Mouse (Mus musculus) ES-E14 (cell line): Measurements from ENCODE around the gene Ndufaf1. TPM values are rescaled to one million over a fixed set of nuclear protein-coding genes. Genes with fewer than 3 reads are reported as not detected.

Source experiments
- DNase-seq: peaks from one replicate; pipeline ENCODE4 v3.0.0-alpha.2; 2013; ENCODE audit warnings: low read depth, low spot score
- H3K27ac ChIP-seq: 2 replicates; pipeline ENCODE4 v1.5.1; 2012; ENCODE audit warnings: low read depth, mild to moderate bottlenecking, low read length, moderate library complexity, mixed read lengths; ENCODE audit not compliant: poor library complexity, insufficient read depth, severe bottlenecking
- H3K36me3 ChIP-seq: 2 replicates; pipeline ENCODE4 v1.6.1; 2012; ENCODE audit warnings: mild to moderate bottlenecking, low read length, moderate library complexity, mixed read lengths; ENCODE audit not compliant: control insufficient read depth, poor library complexity, insufficient read depth, severe bottlenecking
- H3K4me1 ChIP-seq, 2 experiments: fragments of 150-350 bp in 1 of 2; sonication (generic) in 1 of 2; 2 replicates each; pipeline ENCODE4 v1.6.1; 2012; ENCODE audit warnings: low read length in 2 of 2, mild to moderate bottlenecking in 1 of 2, mixed read lengths in 1 of 2; ENCODE audit not compliant: control insufficient read depth in 2 of 2, insufficient read depth in 2 of 2, poor library complexity in 1 of 2
- H3K4me3 ChIP-seq, 2 experiments: fragments of 150-350 bp in 1 of 2; sonication (generic) in 1 of 2; 2 replicates each; pipeline ENCODE4 v1.5.1; 2012; ENCODE audit warnings: low read length in 2 of 2, low read depth in 1 of 2, mild to moderate bottlenecking in 1 of 2, mixed read lengths in 1 of 2; ENCODE audit not compliant: insufficient read depth in 1 of 2, poor library complexity in 1 of 2, severe bottlenecking in 1 of 2
- H3K9ac ChIP-seq: 2 replicates; pipeline ENCODE4 v1.6.1; 2012; ENCODE audit warnings: low read depth, mild to moderate bottlenecking, low read length, mixed read lengths; ENCODE audit not compliant: poor library complexity, insufficient read depth, severe bottlenecking
- H3K9me3 ChIP-seq: fragments of 150-350 bp; sonication (generic); 2 replicates; pipeline ENCODE4 v1.6.1; 2012; ENCODE audit warnings: low read depth, mild to moderate bottlenecking, low read length; ENCODE audit not compliant: control insufficient read depth, insufficient read depth
- CHD2 ChIP-seq: IDR thresholded peaks from 2 replicates; pipeline ENCODE4 v1.6.1; 2014; ENCODE audit warnings: mild to moderate bottlenecking, low read depth, low read length, inconsistent platforms
- HCFC1 ChIP-seq: IDR thresholded peaks from 2 replicates; pipeline ENCODE4 v1.6.1; 2012; ENCODE audit warnings: low read length, inconsistent platforms, borderline replicate concordance; ENCODE audit not compliant: insufficient read depth
- MAFK ChIP-seq: IDR thresholded peaks from 2 replicates; pipeline ENCODE4 v1.6.1; 2014; ENCODE audit warnings: mild to moderate bottlenecking, low read depth, low read length, inconsistent platforms; ENCODE audit not compliant: insufficient read depth
- ZC3H11A ChIP-seq: IDR thresholded peaks from 2 replicates; pipeline ENCODE4 v1.6.1; 2012; ENCODE audit warnings: low read depth, mild to moderate bottlenecking, inconsistent platforms, low read length, borderline replicate concordance
- ZNF384 ChIP-seq: IDR thresholded peaks from 2 replicates; pipeline ENCODE4 v1.6.1; 2012; ENCODE audit warnings: low read depth, low read length, inconsistent platforms
- in situ Hi-C, 2 experiments: fragments of 600-800 bp; cut with MboI; formaldehyde crosslinking; loops; one replicate each; pipeline ENCODE4 v1.15.1; 2025; ENCODE audit warnings: low sequenced_read_pairs in 2 of 2, inconsistent platforms in 1 of 2; ENCODE audit not compliant: unreplicated experiment in 2 of 2
- total RNA-seq: library from RNA; depleted of rRNA; stranded (reverse); fragments of 300-350 nt; gene quantifications from 2 replicates; pipeline ENCODE4 v1.2.3, GENCODE M21; 2012; rRNA removed

The Ndufaf1 gene
- 14.4 and 18.6 TPM in 2 replicates for total RNA-seq

GRCm38 (mm10) chr2:119662220-119663182, at the start of gene Ndufaf1:
Gene Ndufaf1, minus strand, starts transcription at chr2:119662827.
- Histone ChIP-seq H3K9ac (peak within 1 kb of the TSS; percentile 99), H3K27ac (no peak within 1 kb of the TSS), H3K4me1 (no peaks in the 10 kb centered on the region; a peak in 2 of 4 replicates), H3K9me3 (no peaks in the 10 kb centered on the region), H3K4me3 (peak within 1 kb of the TSS; percentile 93 to 99), H3K36me3 (peaks cover 3% of the 10 kb centered on the region; the same call in 1 of the 2 replicates)
- TF ChIP-seq HCFC1, result peak; percentile 87
- TF ChIP-seq ZNF384, result no peak
- peak; percentile 89 for DNase-seq
- in situ Hi-C loops, result no loop called here

GRCm38 (mm10) chr2:119710011-119710410, 47.4 kb upstream of the Ndufaf1 start:
- H3K27ac ChIP-seq, result no peak overlapping the region
- no peak for DNase-seq
- no peaks in the 10 kb centered on the region for H3K9me3 ChIP-seq
- peaks cover 4% of the 10 kb centered on the region for H3K36me3 ChIP-seq
- peaks cover 2 to 3% of the 10 kb centered on the region in 2 experiments; a peak in 1 of 4 replicates for H3K4me1 ChIP-seq
- no peak overlapping the region for H3K4me3 ChIP-seq
- in situ Hi-C loops, result no loop called here
- H3K9ac ChIP-seq, result no peak overlapping the region
- TF ChIP-seq ZNF384, result no peak

- in situ Hi-C loops, result no loop called here
- H3K4me1 ChIP-seq, result peaks cover 2 to 3% of the 10 kb centered on the region in 2 experiments; a peak in 1 of 4 replicates
- H3K4me3 ChIP-seq, result no peak overlapping the region
- no peaks in the 10 kb centered on the region for H3K9me3 ChIP-seq
- peak; percentile 38 for DNase-seq
- peak overlapping the region; percentile 87; the same call in 1 of the 2 replicates for H3K27ac ChIP-seq
- no peak overlapping the region for H3K9ac ChIP-seq
- TF ChIP-seq MAFK, result no peak
- TF ChIP-seq CHD2, result 0 out of 2 replicates have a peak, but pooled peaks have one; percentile 15
- H3K36me3 ChIP-seq, result peaks cover 4% of the 10 kb centered on the region
Measured at GRCm38 (mm10) chr2:119707676-119708075, 45.0 kb upstream of the Ndufaf1 start.

GRCm38 (mm10) chr2:119703171-119703570, 40.5 kb upstream of the Ndufaf1 start:
- H3K36me3 ChIP-seq, result peaks cover 2% of the 10 kb centered on the region; the same call in 1 of the 2 replicates
- H3K9ac ChIP-seq, result no peak overlapping the region
- no peak for TF ChIP-seq HCFC1
- no peak for TF ChIP-seq MAFK
- no peak for TF ChIP-seq ZNF384
- TF ChIP-seq CHD2, result no peak
- no peak for TF ChIP-seq ZC3H11A
- in situ Hi-C loops, result no loop called here
- H3K27ac ChIP-seq, result no peak overlapping the region
- no peak for DNase-seq
- H3K9me3 ChIP-seq, result no peaks in the 10 kb centered on the region
- peaks cover 2 to 3% of the 10 kb centered on the region in 2 experiments; a peak in 1 of 4 replicates for H3K4me1 ChIP-seq
- H3K4me3 ChIP-seq, result no peak overlapping the region

- Histone ChIP-seq H3K36me3 (no peaks in the 10 kb centered on the region; the same call in 1 of the 2 replicates), H3K4me3 (no peak overlapping the region), H3K4me1 (no peaks in the 10 kb centered on the region), H3K9ac (no peak overlapping the region), H3K9me3 (no peaks in the 10 kb centered on the region), H3K27ac (no peak overlapping the region)
- no peak for DNase-seq
- in situ Hi-C loops, result no loop called here
- TF ChIP-seq MAFK (no peak), ZNF384 (no peak), CHD2 (no peak), ZC3H11A (no peak), HCFC1 (no peak)
Measured at GRCm38 (mm10) chr2:119699962-119700361, 37.3 kb upstream of the Ndufaf1 start.
